Mouse (Mus musculus) left cerebral cortex, adult 2 months (tissue): ENCODE measurements around the gene Gm49394. TPM values are rescaled to one million over a fixed set of nuclear protein-coding genes. Genes with fewer than 3 reads are reported as not detected.
A peak's percentile ranks its signal among the peaks of the same experiment; 100 is the strongest.

ENCODE experiments used
- DNase-seq, 2 experiments: peaks; one replicate each; pipeline ENCODE4 v3.0.0; 2021 to 2022; ENCODE audit warnings: low spot score in 2 of 2, mixed read lengths in 1 of 2; ENCODE audit errors: extremely low spot score in 1 of 2
- H3K27ac ChIP-seq: fragments of 200-600 bp; 2 replicates; pipeline ENCODE4 v1.8.1; 2022
- H3K4me3 ChIP-seq: fragments of 200-600 bp; 2 replicates; pipeline ENCODE4 v1.8.1; 2022
- CTCF ChIP-seq: fragments of 200-600 bp; IDR thresholded peaks from 2 replicates; pipeline ENCODE4 v1.8.1; 2022; ENCODE audit warnings: antibody characterized with exemption, mild to moderate bottlenecking, moderate library complexity
- intact Hi-C: fragments of 180-260 bp; cut with DNase I; formaldehyde crosslinking; loops from one replicate; pipeline ENCODE4 v1.15.1; 2025
- long read RNA-seq, 2 experiments: library from polyadenylated mRNA; stranded (forward); transcript quantifications; one replicate each; pipeline ENCODE4 v2.0.0; 2021; ENCODE audit warnings: borderline mapping rate in 2 of 2
- total RNA-seq, 2 experiments: library from RNA; stranded (reverse); gene quantifications; 2 replicates each; pipeline ENCODE4 v1.2.3; 2021

Gene Gm49394
- total RNA-seq: under 1 TPM in 1 of 2 experiments, not detected in 1; 0.11 TPM
- long read RNA-seq, experiment 1: 0 reads
- long read RNA-seq, experiment 2: 0 reads

DNA sequence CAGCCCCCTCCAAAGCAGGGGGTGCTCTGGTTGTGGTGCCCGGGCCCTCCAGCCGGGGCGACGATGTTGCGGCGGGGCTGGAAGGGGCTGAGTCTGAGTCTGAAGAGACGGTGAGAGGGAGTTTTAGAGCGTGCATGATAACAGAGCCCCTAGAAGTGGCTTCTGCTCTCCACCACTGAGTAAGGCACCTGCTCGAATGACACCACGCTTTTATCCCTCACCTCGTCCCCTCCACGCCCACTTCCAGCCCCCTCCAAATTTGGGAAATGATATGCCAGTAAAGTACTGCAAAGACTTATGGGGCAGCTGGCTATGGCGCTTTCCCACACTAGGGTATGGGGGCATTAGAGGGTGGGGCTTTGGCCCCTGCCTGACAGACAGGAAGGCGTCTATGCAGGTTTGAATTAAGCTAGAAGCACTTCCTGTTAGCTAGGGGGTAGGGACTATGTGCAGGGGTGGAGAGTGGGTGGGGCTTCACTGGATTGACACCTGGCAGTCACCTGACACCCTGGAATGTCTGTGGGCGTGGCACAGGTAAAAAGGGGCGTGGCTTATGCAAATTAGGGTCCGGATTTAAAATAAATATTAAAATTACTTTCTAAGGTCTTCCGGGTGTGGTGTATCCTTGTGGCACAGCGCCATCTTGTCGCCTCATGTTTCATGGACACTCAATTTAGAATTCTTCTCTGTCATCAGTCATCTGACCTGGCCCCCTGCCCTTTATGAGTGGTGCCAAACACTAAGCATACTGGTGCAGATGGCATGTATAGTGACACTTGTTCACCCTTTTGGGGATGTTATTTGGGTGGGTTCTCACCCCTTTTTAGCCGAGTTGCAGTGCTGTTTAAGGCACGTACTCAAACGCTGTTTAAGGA is at the start of gene Gm49394:
TSS of gene Gm49394 (minus strand) at position 192 of the 875 bp plus-strand sequence.
- TF ChIP-seq CTCF: no peak
- Histone ChIP-seq H3K4me3 (no peak within 1 kb of the TSS), H3K27ac (no peak within 1 kb of the TSS)
- intact Hi-C loops: no loop called here
- no peak for DNase-seq

GRCm38 (mm10) chr7:142714783-142715498 is 45.2 kb upstream of the Gm49394 start:
- Histone ChIP-seq H3K27ac (no peak overlapping the region), H3K4me3 (no peak overlapping the region)
- DNase-seq: peak; percentile 31 to 32
- TF ChIP-seq CTCF: peak; percentile 90
- intact Hi-C loops: no loop called here

GRCm38 (mm10) chr7:142706873-142707272 is 37.1 kb upstream of the Gm49394 start:
- no peak for TF ChIP-seq CTCF
- intact Hi-C loops: no loop called here
- Histone ChIP-seq H3K4me3 (no peak overlapping the region), H3K27ac (no peak overlapping the region)
- DNase-seq: no peak

DNA sequence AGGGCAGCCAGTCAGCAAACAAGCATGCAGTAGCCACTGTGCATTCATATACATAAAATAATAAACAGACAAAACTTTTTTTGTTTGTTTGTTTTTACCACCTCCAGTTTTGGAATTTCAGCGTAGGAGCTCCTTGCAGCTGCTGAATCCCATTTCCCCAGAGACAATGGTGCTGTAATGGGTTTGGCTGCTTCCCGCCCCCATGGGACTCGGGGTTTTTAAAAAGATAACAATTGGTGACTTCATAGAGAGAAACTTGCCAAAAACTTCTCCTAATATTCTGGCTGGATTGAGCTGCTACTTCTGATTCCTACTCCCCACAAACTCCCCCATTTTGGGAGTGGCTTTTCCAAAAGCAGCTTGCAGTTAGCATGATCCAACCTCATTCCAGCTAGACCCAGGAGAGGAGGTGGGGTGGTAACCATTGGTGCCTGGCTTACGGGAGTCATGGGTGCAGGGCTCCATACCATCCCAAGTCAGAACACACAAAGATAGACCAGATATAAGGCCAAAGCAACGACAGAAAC is 29.7 kb upstream of the Gm49394 start:
- TF ChIP-seq CTCF: no peak
- intact Hi-C loops: no loop called here
- H3K4me3 ChIP-seq: no peak overlapping the region
- no peak overlapping the region for H3K27ac ChIP-seq
- DNase-seq: no peak

DNA sequence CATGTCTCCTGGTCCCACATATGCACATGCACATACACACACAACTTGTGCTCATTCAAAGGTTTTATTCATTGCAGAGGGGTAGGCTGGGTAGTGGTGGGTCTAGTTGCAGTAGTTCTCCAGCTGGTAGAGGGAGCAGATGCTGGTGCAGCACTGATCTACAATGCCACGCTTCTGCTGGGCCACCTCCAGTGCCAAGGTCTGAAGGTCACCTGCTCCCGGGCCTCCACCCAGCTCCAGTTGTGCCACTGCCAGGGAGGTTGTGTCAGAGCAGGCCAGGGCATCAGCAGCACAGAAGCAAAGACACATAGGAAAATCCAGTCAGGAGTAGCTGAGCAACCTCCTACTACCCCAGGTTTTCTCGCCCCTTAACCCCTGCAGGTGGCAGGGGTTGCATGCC is 8.9 kb upstream of the Gm49394 start:
- Histone ChIP-seq H3K4me3 (no peak overlapping the region), H3K27ac (no peak overlapping the region)
- no peak for DNase-seq
- TF ChIP-seq CTCF: no peak
- intact Hi-C loops: no loop called here

- peak; percentile 65 for TF ChIP-seq CTCF
These were observed 5.9 kb upstream of the Gm49394 start for GRCm38 (mm10) chr7:142675644-142676043.

GRCm38 (mm10) chr7:142675141-142675540 is 5.4 kb upstream of the Gm49394 start:
- intact Hi-C loops: loop anchor here (1.0 to 2.0 kb wide), 2 partner anchors 188 to 341 kb away; no protein-coding TSS in a partner anchor
- no peak overlapping the region for H3K27ac ChIP-seq
- no peak for TF ChIP-seq CTCF
- H3K4me3 ChIP-seq: no peak overlapping the region
- no peak for DNase-seq

More at GRCm38 (mm10) chr7:142675644-142676043, 5.9 kb upstream of the Gm49394 start:
- intact Hi-C loops: loop anchor here (1.0 to 2.0 kb wide), 3 partner anchors 189 to 359 kb away; no protein-coding TSS in a partner anchor
- Histone ChIP-seq H3K4me3 (no peak overlapping the region), H3K27ac (no peak overlapping the region)
- peak; percentile 56 to 58 for DNase-seq

GRCm38 (mm10) chr7:142672120-142672519 is 2.4 kb upstream of the Gm49394 start:
- no peak overlapping the region for H3K27ac ChIP-seq
- TF ChIP-seq CTCF: peak; percentile 85
- H3K4me3 ChIP-seq: no peak overlapping the region
- intact Hi-C loops: loop anchor here (1.0 to 2.0 kb wide), 3 partner anchors 62 to 232 kb away; no protein-coding TSS in a partner anchor
- DNase-seq: peak; percentile 57 to 65

GRCm38 (mm10) chr7:142671067-142671466 is 1.3 kb upstream of the Gm49394 start:
- peak; percentile 52 for TF ChIP-seq CTCF
- DNase-seq: no peak
- intact Hi-C loops: no loop called here
- H3K27ac ChIP-seq: no peak overlapping the region
- H3K4me3 ChIP-seq: no peak overlapping the region

DNA sequence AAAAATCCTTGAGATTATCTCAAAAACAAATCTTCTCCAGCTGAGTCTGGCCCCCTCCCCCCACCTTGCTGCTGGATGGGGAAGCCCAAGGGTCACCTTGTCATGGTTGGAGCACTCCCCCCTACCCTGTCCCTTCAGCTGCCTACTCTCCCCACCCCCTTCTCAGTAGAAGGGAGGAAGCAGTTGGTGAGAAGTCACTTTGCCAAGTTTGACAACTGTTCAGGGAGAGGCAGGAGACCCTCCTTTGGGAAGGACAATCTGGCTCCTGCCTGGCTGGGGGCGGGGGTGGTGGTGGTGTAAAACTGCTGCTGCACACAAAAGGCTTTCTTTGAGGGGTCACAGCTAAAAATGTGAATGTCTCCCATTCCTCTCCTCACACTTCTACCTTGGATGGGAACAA is 1.4 kb downstream of the Gm49394 start:
- intact Hi-C loops: no loop called here
- TF ChIP-seq CTCF: no peak
- DNase-seq: no peak
- Histone ChIP-seq H3K4me3 (no peak overlapping the region), H3K27ac (no peak overlapping the region)

DNA sequence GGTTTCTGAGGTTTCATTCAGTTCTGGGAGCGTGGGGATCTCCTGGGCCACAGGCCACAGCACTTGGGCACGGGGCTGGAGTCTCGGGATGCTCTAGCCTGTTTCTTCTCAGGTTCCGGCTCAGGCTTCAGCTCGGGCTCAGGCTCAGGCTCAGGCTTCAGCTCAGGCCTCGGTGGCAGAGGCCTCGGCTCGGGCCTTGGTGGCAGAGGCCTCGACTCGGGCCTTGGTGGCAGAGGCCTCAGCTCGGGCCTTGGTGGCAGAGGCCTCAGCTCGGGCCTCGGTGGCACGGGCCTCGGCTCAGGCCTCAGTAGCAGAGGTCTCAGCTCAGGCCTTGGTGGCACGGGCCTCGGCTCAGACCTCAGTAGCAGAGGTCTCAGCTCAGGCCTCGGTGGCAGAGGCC is 2.2 kb downstream of the Gm49394 start:
- Histone ChIP-seq H3K27ac (no peak overlapping the region), H3K4me3 (no peak overlapping the region)
- TF ChIP-seq CTCF: no peak
- no peak for DNase-seq
- intact Hi-C loops: no loop called here

- DNase-seq: no peak
- Histone ChIP-seq H3K4me3 (no peak within 1 kb of the TSS), H3K27ac (no peak within 1 kb of the TSS)
- no peak for TF ChIP-seq CTCF
- intact Hi-C loops: no loop called here
These were observed 3.1 kb downstream of the Gm49394 start, which contains the start of gene Igf2 for GRCm38 (mm10) chr7:142666659-142667058. Igf2 (minus strand) TSS chr7:142666816.
